Mouse (Mus musculus): Measurements from ENCODE around the gene Hand2.
A peak's percentile ranks its signal among the peaks of the same experiment; 100 is the strongest.

Gene Hand2

DNA sequence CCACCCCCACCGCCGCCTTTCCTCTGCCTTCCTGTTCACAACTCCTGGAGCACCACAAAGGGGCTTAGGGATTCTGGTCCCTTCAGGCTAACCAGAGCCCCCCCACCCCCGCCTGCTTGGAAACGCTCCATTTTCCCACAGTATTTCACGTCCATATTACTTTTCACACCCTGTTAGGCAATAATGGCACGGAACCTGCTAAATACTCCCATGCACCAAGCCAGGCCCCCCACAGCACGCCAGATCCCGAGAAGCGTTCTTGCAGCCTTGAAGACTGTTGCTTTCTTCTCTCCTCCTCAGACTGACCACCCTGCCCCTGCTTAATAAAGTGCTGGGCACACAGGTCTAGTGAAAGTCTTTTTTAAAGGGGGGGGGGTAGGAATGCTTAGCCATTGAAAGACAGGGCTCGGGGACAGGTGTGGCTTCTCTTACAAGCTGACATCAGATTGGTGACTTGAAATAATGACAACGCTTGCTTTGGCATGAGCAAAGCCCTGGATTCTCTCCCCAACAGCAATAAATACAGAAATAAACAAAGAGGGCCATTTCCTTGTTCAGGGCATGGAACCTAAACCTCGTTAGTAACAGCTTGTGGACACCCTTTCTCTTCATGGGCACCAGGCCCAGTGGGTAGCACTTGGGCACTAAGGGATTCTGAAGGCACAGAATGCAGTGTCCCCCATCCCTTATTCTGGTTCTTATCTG lies 21.8 kb downstream of the Hand2 start:
- DNase-seq (ENCODE audit: low spot score), result no peak

DNA sequence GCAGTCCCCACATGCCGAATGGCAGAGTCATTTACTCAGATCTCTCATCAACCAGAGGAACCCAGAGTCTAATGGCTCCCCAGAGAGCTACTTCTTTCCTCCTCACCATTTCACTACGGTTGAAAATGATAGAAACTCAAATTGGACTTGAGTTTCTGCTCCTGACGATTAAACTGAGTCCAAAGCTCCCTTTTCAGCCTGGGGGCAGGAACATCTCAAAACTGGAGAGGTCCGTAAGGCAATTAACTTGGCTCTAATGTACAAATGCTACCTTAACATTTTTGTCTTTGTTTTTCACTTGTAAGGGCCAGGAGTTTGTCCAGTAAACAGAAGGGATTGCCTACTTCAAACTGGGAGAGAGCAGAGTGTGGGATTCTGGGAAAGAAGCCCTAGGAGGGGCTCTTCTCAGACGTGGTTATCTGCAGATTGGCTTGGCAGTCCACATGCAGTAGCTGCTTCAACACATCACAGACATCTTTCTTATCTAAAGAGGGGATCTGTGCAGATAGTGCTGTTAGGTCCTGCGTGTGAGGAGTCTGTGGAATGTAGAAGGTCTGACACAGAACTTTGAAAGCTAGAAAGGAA lies 23.0 kb downstream of the Hand2 start:
- no peak for DNase-seq (ENCODE audit: low spot score)

DNA sequence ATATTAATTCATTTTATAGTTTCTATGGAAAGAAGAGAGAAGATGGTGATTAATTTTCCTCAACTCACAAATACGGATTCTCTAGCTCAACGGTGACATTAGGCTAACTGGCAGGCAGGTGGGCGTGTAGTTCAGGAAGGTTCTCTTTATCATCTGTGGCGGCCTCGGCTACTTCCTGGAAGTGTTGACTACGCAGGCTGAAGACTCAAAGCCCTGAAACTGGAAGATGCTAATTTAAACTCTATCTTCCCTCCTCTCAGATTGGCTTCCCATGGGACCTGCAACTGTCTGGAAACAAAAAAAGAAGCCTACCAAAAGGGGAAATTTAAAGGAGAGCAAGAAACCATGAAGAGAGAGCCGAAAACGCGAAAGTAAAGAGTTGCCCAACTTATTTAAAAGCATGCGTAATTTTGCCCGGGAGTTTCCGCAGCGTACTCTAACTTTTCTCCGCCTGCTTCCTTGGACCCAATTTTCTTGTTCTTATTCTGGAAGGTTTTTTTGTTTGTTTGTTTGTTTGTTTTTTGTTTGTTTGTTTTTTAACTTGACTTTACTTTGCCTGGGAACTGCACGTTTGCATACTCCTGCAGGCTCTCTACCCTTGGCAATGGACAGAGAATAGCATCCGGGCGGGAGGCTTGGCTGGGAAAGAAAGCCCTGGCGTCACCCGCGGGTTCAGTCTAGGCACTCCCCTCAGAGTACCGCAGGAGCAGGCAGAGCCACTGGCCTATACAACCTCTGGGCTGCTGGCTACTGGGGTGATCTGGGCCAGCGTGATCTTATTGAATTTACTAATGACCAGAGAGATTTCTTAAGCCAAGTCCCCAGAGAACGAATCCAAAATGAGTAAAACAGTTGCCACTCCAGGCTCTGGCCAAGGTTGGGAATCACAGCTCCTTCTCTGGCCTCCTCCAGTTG lies 24.4 kb downstream of the Hand2 start:
- DNase-seq (ENCODE audit: low spot score), result no peak

DNA sequence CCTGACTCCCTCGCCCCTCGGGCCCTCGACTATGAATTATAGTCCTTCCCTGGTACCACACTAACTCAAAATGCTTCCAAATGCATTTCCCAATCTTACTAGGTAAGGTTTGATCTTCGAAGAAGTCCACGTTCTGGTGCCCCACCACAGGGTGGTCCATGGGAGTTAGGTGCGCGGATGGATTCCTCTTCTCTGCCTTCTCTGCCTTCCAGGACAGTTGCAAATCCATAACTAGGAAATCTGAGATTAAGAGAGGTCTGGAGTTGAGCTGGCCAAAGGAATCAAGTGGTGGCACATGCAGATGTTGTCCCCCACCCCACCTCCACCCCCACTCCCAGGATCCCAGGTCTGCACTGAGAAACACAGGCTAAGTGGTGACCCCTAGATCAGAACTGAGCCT lies 25.6 kb downstream of the Hand2 start:
- no peak for DNase-seq (ENCODE audit: low spot score)

DNA sequence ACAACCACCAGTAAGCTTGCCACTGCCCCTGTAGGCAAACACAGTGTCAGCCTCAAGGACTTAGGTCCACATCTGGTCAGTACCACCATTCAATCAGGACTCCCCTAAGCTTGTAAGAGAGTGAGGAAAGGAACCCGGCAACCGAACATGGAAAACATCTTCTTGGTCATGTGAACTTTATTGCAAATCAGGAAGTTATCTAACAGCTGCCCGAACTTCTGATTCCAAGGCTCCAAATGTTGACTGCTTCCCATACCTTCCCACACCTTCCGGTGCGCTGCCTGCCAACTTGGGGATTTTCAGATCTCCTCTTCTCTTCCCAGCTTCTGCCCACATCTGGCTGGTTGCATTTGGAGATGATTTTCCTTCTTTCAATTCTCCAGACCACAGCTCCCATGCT lies 26.4 kb downstream of the Hand2 start:
- DNase-seq (ENCODE audit: low spot score), result no peak

DNA sequence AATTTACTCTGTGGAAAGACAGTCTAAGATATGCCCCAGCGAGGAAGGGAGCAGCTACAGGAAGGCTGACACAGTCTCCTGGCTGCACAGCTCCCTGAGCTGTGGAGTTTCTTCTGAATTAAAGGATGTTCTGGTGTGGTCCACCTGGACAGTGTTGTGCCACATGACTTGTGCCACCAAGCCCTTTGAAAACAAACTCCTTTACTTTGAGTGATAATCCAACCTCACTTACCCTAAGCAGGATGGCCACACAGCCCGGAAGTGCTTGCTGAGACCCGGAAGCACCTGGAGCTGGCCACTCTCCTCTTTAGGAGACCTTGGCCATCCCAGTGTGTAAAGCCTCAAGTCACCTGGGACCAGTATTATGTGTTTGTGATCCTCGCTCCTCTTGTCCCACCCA lies 27.5 kb downstream of the Hand2 start:
- DNase-seq (ENCODE audit: low spot score), result no peak

DNA sequence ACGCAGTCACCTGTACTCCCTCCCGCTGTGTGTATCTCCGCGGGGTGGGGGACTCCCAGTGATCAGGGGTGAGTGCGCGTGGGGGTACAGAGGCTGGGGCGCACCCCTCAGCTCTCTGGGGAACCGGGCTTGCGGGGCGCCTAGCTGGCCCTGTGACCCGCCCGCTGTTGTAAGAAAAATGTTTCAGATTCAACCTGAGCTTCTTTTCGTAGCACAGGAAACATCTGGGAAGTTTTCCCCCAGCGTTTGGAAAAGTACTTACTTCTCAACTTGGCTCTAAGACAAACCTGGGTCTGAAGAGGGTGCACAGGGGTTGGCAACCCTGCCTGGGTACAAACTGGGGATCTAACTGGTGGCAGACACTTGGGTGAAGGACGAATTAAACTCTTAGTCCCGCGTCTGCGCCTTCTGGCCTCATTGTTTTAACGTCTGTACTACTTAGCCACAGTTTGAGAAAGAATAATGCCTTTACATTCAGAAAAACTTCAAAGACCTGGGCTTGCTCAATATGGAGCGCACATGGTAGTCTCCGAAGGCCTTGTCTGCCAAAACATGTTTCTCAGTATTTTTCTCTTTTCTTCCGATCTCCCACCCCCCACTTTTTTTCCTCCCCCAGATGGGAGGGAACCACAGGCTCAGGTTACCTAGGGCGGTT lies 28.2 kb downstream of the Hand2 start:
- DNase-seq (ENCODE audit: low spot score), result no peak

DNA sequence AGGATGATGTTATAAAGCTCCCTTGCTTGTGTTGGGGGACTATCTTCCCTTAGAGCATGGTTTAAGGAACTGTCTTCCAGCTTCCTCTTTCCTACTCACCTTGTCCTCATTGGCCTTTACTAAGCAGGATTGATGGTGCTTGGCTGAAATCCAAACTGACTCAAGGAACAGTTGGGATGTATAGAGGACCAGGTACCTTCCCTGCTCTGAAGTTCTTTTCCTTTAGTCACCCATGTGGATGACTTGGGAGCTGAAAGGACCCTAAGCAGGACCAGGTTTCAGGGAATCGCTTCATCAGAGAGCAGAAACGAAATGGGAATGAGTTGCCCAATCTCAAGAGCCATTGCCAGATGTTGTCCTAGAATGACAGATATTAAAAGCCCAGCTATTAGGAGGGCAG lies 31.1 kb downstream of the Hand2 start:
- no peak for DNase-seq (ENCODE audit: low spot score)

DNA sequence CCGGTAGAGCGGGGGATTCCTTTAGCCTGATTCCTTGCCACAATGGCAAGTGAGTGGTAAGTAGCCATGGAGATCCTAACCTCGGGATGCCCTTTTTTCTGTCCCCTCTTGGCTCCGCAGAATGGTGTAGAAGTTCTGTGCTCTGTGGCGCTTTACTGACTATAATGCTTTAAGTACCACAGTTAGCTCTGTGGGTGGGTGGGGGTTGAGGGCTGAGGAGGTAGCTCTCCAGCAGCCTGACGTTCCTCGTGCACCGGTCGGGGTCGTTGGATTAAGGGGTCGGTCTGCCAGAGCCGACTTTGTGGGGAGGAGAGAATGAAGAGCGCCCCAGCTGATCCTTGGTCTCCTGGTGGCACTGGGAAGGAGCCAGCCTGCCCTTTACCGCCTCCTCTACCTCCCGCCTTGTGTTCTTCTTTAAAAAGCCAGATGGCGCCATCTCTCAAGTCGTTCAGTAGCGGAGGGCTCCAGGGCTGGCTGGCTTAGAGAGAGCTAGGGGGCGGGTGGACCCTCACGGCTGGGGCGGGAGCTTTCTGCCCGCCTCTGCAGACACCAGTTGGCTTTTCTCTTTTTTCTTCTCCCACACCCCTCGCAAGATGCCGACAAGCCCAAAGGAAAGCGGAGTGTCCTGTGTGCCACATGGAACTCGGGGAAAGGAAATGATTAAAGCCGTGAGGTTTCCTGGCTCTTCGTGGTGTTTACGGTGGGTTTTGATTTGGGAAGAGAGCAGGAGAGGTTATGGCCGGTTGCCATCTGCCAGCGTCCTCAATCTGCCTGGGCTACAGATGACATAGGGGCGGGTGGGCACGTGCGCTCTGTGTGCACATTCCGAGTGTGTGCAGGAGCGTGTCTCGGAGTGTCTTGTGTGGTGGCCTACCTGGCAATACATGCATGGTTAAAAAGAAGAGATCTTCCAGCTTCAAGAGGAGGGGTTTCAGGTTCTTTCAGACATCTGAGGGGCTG lies 32.8 kb downstream of the Hand2 start:
- no peak for DNase-seq (ENCODE audit: low spot score)

DNA sequence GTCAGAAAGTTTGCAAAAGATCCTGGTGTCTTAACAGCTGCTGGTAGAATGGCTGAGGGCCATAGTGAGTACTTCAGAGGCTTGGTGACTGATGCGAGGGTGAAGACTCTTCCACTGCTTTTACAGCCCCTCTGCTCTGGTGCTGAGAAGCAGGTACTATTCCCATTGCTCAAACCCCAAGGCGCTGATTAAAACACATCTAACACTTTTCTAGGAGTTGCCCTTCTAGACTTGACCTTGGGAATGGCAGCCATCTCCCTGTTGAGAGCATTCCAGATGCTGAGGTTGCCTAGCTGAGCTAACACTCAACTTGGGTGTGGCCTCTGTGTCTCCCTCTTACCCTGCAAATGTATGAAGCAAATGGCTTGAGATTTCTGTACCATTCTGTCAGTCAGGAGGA lies 34.1 kb downstream of the Hand2 start:
- no peak for DNase-seq (ENCODE audit: low spot score)

DNA sequence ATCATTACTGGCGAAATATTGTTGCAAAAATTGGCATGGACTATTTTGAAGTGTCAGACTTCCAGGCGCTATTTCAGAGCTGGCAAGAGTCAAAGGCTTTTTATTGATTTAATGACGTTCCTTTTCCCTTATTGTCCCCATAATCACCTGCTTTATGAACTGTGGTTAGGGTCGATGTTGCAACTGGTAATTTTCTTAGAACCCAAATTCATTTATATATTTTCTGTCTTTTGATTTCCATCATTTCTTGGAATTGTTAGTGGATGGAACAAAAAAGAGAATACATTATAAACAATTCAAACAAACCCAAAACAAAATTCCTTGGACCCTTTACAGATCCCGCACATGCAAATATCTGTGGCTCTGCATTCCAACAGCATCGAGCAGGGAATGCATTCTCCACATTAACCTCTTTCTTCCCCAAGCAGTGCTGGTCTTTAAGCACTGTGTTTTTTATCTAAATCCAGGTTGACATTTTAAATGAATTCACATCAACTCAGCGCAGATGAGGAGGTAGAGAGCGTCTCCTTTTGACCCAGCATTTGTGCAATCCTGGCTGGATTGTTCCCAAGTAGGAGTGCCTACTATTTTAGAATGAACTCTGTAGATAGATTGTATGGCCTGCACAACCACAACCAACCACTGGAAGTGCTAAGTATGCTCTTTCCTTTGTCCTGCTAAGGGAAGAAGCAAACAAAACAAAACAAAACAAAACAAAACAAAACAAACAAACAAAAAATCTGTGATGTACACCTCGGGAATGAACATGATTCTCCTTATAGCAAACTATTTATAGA lies 35.9 kb downstream of the Hand2 start:
- no peak for DNase-seq (ENCODE audit: low spot score)

DNA sequence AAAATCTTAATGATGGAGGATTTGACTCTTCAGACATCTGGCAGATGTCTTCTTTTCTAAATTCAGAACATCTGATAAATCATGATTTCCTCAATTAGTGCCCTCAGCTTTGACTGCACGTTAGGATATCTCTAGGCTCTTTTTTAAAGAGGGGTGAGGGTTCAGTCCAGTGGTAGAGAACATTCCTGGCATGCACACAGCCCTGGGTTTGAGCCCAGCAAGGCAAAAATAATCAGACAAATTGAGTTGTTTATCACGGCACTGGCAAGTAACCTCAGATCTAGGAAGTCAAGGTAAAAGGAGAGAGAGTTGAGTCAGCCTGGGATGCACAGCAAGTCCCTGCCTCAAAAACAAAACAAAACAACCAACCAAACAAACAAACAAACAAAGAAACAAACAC lies 39.7 kb downstream of the Hand2 start:
- peak; percentile 23 for DNase-seq (ENCODE audit: low spot score)

DNA sequence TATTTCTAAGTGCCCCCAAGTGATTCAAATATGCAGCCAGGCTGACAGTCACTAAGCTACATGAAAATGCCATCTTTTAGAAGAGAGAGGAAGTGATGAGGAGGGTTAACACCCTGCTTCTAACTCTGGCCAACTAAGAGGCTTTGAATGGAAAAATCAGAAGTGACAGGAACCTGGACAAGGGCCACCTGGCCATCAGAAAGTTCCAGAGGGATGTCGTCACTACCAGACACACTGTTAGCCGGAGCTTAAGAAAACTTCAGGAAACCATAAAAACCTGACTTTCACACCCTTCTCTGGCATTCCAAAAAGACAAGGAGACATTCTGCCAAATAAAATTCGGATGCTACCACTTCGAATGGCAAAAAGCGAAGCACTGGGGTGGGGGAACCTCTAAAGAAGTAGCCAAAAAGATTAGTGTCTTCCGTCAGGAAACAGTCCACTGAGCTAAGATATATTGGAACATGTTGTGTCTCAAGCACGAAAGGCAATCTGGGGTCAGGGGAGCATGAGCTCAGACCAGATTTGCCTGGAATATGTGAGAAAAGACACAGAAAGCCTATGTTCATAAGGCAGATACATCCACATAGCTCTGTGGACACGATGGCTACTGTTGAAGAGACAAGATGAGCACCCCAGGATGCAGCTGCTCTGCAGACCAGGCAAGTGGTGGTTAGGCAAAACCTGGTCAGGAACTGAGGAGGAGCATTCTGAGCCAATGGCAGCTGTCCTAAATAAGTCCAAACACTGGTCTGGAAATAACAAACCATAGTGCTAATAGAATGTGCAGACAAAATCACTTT lies 40.4 kb downstream of the Hand2 start:
- DNase-seq (ENCODE audit: low spot score), result peak; percentile 41

DNA sequence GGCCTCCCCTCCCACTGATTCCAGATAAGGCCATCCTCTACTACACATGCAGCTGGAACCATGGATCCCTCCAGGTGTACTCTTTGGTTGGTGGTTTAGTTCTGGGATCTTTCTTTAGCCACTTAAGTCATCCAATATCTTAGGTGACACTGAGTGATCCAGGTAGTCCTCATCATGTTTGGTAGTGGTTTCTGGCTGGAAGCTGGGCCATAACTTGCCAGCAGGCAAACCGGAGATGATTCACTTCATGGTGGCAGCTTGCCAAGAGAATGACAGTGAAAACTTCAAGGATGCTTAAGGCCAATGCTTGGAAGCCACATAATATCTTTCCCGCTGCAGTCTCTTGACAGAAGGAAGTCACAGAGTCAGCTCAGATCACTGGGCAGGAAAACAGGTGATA lies 42.1 kb downstream of the Hand2 start:
- DNase-seq (ENCODE audit: low spot score), result no peak

DNA sequence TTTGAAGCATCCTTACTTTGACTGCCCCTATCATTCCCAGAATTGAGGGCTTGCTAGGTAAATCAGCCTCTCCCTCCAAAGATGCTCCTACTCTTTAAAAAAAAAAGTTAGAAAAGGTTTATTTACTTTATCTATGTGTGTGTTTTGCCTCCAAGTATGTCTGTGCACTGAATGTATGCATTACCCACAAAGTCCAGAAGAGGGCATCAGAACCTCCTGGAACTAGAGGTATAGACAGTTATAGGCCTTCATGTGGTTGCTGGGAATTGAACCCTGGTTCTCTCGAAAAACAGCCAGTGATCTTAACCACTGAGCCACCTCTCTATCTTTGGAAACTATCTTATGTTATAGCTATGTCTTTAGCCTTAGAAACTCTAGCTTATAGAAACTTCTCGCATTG lies 53.3 kb downstream of the Hand2 start:
- no peak for DNase-seq (ENCODE audit: low spot score)
